Mouse (Mus musculus) forebrain, embryonic 12.5 days (tissue): ENCODE results near the gene Cmtm7. TPM values are rescaled to one million over a fixed set of nuclear protein-coding genes. Genes with fewer than 3 reads are reported as not detected.

Experiments used
- ATAC-seq: fragments of 200-750 bp; cut with Nextera tagmentation; 2 replicates; pipeline ENCODE4 v1.8.0; 2017; ENCODE audit warnings: moderate TSS enrichment; ENCODE audit not compliant: low FRiP score
- H3K27ac ChIP-seq: fragments of 300-500 bp; sonication (generic); 2 replicates; pipeline ENCODE4 v1.5.1; 2016; ENCODE audit warnings: mild to moderate bottlenecking
- H3K27me3 ChIP-seq: fragments of 300-500 bp; sonication (generic); 2 replicates; pipeline ENCODE4 v1.6.1; 2016; ENCODE audit warnings: mild to moderate bottlenecking
- H3K36me3 ChIP-seq: fragments of 300-500 bp; sonication (generic); replicated peaks from 2 replicates; pipeline ENCODE4 v1.6.1; 2016; ENCODE audit warnings: mild to moderate bottlenecking
- H3K4me1 ChIP-seq: fragments of 300-500 bp; sonication (generic); 2 replicates; pipeline ENCODE4 v1.6.1; 2016
- H3K4me2 ChIP-seq: fragments of 300-500 bp; sonication (generic); 2 replicates; pipeline ENCODE4 v1.6.1; 2016; ENCODE audit warnings: mild to moderate bottlenecking, moderate library complexity
- H3K4me3 ChIP-seq: fragments of 300-500 bp; sonication (generic); replicated peaks from 2 replicates; pipeline ENCODE4 v1.5.1; 2016; ENCODE audit warnings: mild to moderate bottlenecking
- H3K9ac ChIP-seq: fragments of 300-500 bp; sonication (generic); 2 replicates; pipeline ENCODE4 v1.6.1; 2016; ENCODE audit warnings: mild to moderate bottlenecking
- H3K9me3 ChIP-seq: fragments of 300-500 bp; sonication (generic); 2 replicates; pipeline ENCODE4 v1.6.1; 2016
- WGBS: fragments of 180-500 bp; shearing (Covaris S2); methylation state at CpG from one replicate; pipeline ENCODE4 v1.1.7; 2016; 5-methylcytosine and 5-hydroxymethylcytosine counted together
- polyA plus RNA-seq: library from polyadenylated mRNA; unstranded; fragments of >200 nt; fragmentation: Nextera tagmentation; extraction: Ambion mirVana; gene quantifications from 2 replicates; pipeline ENCODE4 v1.2.1, GENCODE M21; 2016

The Cmtm7 gene
- polyA plus RNA-seq, 1 experiment from 2014 or later = 41.2 TPM

- Histone ChIP-seq H3K36me3 (0 out of 2 replicates have a peak, but pooled peaks cover 5% of the 10 kb centered on the region), H3K9ac (no peak overlapping the region), H3K4me3 (no peak overlapping the region), H3K27me3 (no peaks in the 10 kb centered on the region), H3K4me1 (peaks cover 19% of the 10 kb centered on the region), H3K4me2 (no peak overlapping the region), H3K27ac (no peak overlapping the region), H3K9me3 (no peaks in the 10 kb centered on the region)
- ATAC-seq = no peak
- 87% methylated on average over 3 of the region's 3 CpGs for WGBS
These were observed 5.3 kb downstream of the Cmtm7 start for GRCm38 (mm10) chr9:114776361-114776760.

GRCm38 (mm10) chr9:114775272-114775671, 6.4 kb downstream of the Cmtm7 start:
- ATAC-seq = no peak
- Histone ChIP-seq H3K9ac (no peak overlapping the region), H3K4me2 (no peak overlapping the region), H3K9me3 (no peaks in the 10 kb centered on the region), H3K27me3 (no peaks in the 10 kb centered on the region), H3K4me1 (peaks cover 8% of the 10 kb centered on the region), H3K4me3 (no peak overlapping the region), H3K36me3 (0 out of 2 replicates have a peak, but pooled peaks cover 5% of the 10 kb centered on the region), H3K27ac (no peak overlapping the region)
- WGBS = 81% methylated on average over 4 of the region's 4 CpGs

- ATAC-seq = no peak
- no peaks in the 10 kb centered on the region for H3K9me3 ChIP-seq
- H3K27ac ChIP-seq = no peak overlapping the region
- WGBS = 82% methylated on average over 6 of the region's 6 CpGs
- H3K27me3 ChIP-seq = no peaks in the 10 kb centered on the region
- H3K4me2 ChIP-seq = no peak overlapping the region
- no peak overlapping the region for H3K4me3 ChIP-seq
- H3K9ac ChIP-seq = no peak overlapping the region
- 0 out of 2 replicates have a peak, but pooled peaks cover 3% of the 10 kb centered on the region for H3K4me1 ChIP-seq
- 0 out of 2 replicates have a peak, but pooled peaks cover 5% of the 10 kb centered on the region for H3K36me3 ChIP-seq
These were observed 7.0 kb downstream of the Cmtm7 start for GRCm38 (mm10) chr9:114774629-114775028.

- WGBS = 91% methylated on average over 7 of the region's 7 CpGs
- Histone ChIP-seq H3K27me3 (no peaks in the 10 kb centered on the region), H3K4me1 (peaks cover 18% of the 10 kb centered on the region), H3K27ac (no peak overlapping the region), H3K4me2 (no peak overlapping the region), H3K4me3 (no peak overlapping the region), H3K9ac (no peak overlapping the region), H3K36me3 (0 out of 2 replicates have a peak, but pooled peaks cover 5% of the 10 kb centered on the region), H3K9me3 (no peaks in the 10 kb centered on the region)
- no peak for ATAC-seq
These were observed 10.1 kb downstream of the Cmtm7 start for GRCm38 (mm10) chr9:114771565-114771964.

GRCm38 (mm10) chr9:114770224-114770623, 11.4 kb downstream of the Cmtm7 start:
- Histone ChIP-seq H3K27ac (no peak overlapping the region), H3K27me3 (no peaks in the 10 kb centered on the region), H3K4me1 (peaks cover 15% of the 10 kb centered on the region), H3K9ac (no peak overlapping the region), H3K4me3 (no peak overlapping the region), H3K4me2 (no peak overlapping the region), H3K9me3 (no peaks in the 10 kb centered on the region), H3K36me3 (0 out of 2 replicates have a peak, but pooled peaks cover 8% of the 10 kb centered on the region)
- no peak for ATAC-seq
- 92% methylated on average over 4 of the region's 4 CpGs for WGBS

- ATAC-seq = no peak
- no peak overlapping the region for H3K9ac ChIP-seq
- WGBS = 51% methylated on average over 10 of the region's 10 CpGs
- H3K36me3 ChIP-seq = 0 out of 2 replicates have a peak, but pooled peaks cover 11% of the 10 kb centered on the region
- H3K4me2 ChIP-seq = no peak overlapping the region
- H3K27me3 ChIP-seq = no peaks in the 10 kb centered on the region
- no peak overlapping the region for H3K4me3 ChIP-seq
- H3K27ac ChIP-seq = no peak overlapping the region
- H3K9me3 ChIP-seq = no peaks in the 10 kb centered on the region
- H3K4me1 ChIP-seq = peaks cover 15% of the 10 kb centered on the region
These were observed 13.6 kb downstream of the Cmtm7 start for GRCm38 (mm10) chr9:114768066-114768465.

GRCm38 (mm10) chr9:114767507-114767906, 14.1 kb downstream of the Cmtm7 start:
- ATAC-seq = no peak
- H3K27me3 ChIP-seq = no peaks in the 10 kb centered on the region
- 73% methylated on average over 2 of the region's 2 CpGs for WGBS

GRCm38 (mm10) chr9:114767030-114767429, 14.6 kb downstream of the Cmtm7 start:
- H3K27me3 ChIP-seq = no peaks in the 10 kb centered on the region
- H3K4me2 ChIP-seq = no peak overlapping the region
- ATAC-seq = no peak; the same call in 1 of the 2 replicates
- H3K9ac ChIP-seq = no peak overlapping the region
- peaks cover 11% of the 10 kb centered on the region; the same call in 1 of the 2 replicates for H3K36me3 ChIP-seq
- peaks cover 15% of the 10 kb centered on the region for H3K4me1 ChIP-seq
- H3K4me3 ChIP-seq = no peak overlapping the region
- WGBS = 73% methylated on average over 13 of the region's 13 CpGs
- 0 out of 2 replicates have a peak overlapping the region, but pooled peaks have one; percentile 3 for H3K27ac ChIP-seq
- no peaks in the 10 kb centered on the region for H3K9me3 ChIP-seq

More at GRCm38 (mm10) chr9:114767507-114767906, 14.1 kb downstream of the Cmtm7 start:
- Histone ChIP-seq H3K4me1 (peaks cover 15% of the 10 kb centered on the region), H3K9ac (no peak overlapping the region), H3K4me2 (no peak overlapping the region), H3K36me3 (0 out of 2 replicates have a peak, but pooled peaks cover 14% of the 10 kb centered on the region), H3K4me3 (no peak overlapping the region), H3K9me3 (no peaks in the 10 kb centered on the region), H3K27ac (0 out of 2 replicates have a peak overlapping the region, but pooled peaks have one; percentile 19)

- no peak overlapping the region for H3K4me3 ChIP-seq
- no peak for ATAC-seq
- WGBS = 63% methylated on average over 13 of the region's 13 CpGs
- H3K27ac ChIP-seq = no peak overlapping the region
- H3K9ac ChIP-seq = no peak overlapping the region
- no peaks in the 10 kb centered on the region for H3K27me3 ChIP-seq
- no peaks in the 10 kb centered on the region for H3K9me3 ChIP-seq
- no peak overlapping the region for H3K4me2 ChIP-seq
- peaks cover 23% of the 10 kb centered on the region for H3K4me1 ChIP-seq
- peaks cover 9% of the 10 kb centered on the region; the same call in 1 of the 2 replicates for H3K36me3 ChIP-seq
These were observed 18.3 kb downstream of the Cmtm7 start for GRCm38 (mm10) chr9:114763341-114763740.

- peaks cover 11% of the 10 kb centered on the region; the same call in 1 of the 2 replicates for H3K4me1 ChIP-seq
- H3K27ac ChIP-seq = no peak overlapping the region
- no peak overlapping the region for H3K4me2 ChIP-seq
- H3K36me3 ChIP-seq = peaks cover 9% of the 10 kb centered on the region; the same call in 1 of the 2 replicates
- H3K9ac ChIP-seq = no peak overlapping the region
- no peak for ATAC-seq
- 81% methylated on average over 11 of the region's 11 CpGs for WGBS
- no peaks in the 10 kb centered on the region for H3K9me3 ChIP-seq
- no peaks in the 10 kb centered on the region for H3K27me3 ChIP-seq
- no peak overlapping the region for H3K4me3 ChIP-seq
These were observed 19.8 kb downstream of the Cmtm7 start for GRCm38 (mm10) chr9:114761848-114762247.

GRCm38 (mm10) chr9:114760353-114760752, 21.3 kb downstream of the Cmtm7 start:
- Histone ChIP-seq H3K9me3 (no peaks in the 10 kb centered on the region), H3K9ac (no peak overlapping the region), H3K4me1 (peaks cover 8% of the 10 kb centered on the region; the same call in 1 of the 2 replicates), H3K27me3 (no peaks in the 10 kb centered on the region), H3K36me3 (peaks cover 6% of the 10 kb centered on the region; the same call in 1 of the 2 replicates), H3K4me2 (no peak overlapping the region), H3K27ac (no peak overlapping the region), H3K4me3 (no peak overlapping the region)
- no peak for ATAC-seq
- WGBS = 81% methylated on average over 5 of the region's 5 CpGs

GRCm38 (mm10) chr9:114759886-114760285, 21.8 kb downstream of the Cmtm7 start:
- no peak overlapping the region for H3K4me3 ChIP-seq
- H3K36me3 ChIP-seq = peaks cover 6% of the 10 kb centered on the region; the same call in 1 of the 2 replicates
- H3K9me3 ChIP-seq = no peaks in the 10 kb centered on the region
- no peak overlapping the region for H3K4me2 ChIP-seq
- no peak overlapping the region for H3K9ac ChIP-seq
- peaks cover 8% of the 10 kb centered on the region; the same call in 1 of the 2 replicates for H3K4me1 ChIP-seq
- WGBS = 62% methylated on average over 4 of the region's 4 CpGs
- H3K27me3 ChIP-seq = no peaks in the 10 kb centered on the region
- H3K27ac ChIP-seq = no peak overlapping the region
- no peak for ATAC-seq

- Histone ChIP-seq H3K9me3 (no peaks in the 10 kb centered on the region), H3K27ac (no peak overlapping the region), H3K4me2 (no peak overlapping the region), H3K4me1 (peaks cover 8% of the 10 kb centered on the region; the same call in 1 of the 2 replicates), H3K4me3 (no peak overlapping the region), H3K27me3 (no peaks in the 10 kb centered on the region), H3K9ac (no peak overlapping the region), H3K36me3 (peaks cover 8% of the 10 kb centered on the region; the same call in 1 of the 2 replicates)
- no peak for ATAC-seq
- 88% methylated on average over 5 of the region's 5 CpGs for WGBS
These were observed 22.9 kb downstream of the Cmtm7 start for GRCm38 (mm10) chr9:114758801-114759200.
